Mouse (Mus musculus): ENCODE data around the gene Glipr2.

Gene Glipr2

GRCm38 (mm10) chr4:44004623-44005409 is 47.6 kb downstream of the Glipr2 start:
- DNase-seq (ENCODE audit: low spot score) = no peak

GRCm38 (mm10) chr4:44010176-44010575 is 53.0 kb downstream of the Glipr2 start:
- DNase-seq (ENCODE audit: low spot score) = no peak

GRCm38 (mm10) chr4:44010893-44011292 is 53.7 kb downstream of the Glipr2 start:
- no peak for DNase-seq (ENCODE audit: low spot score)

- no peak for DNase-seq (ENCODE audit: low spot score)
Observed at GRCm38 (mm10) chr4:44011799-44012198, 54.6 kb downstream of the Glipr2 start.

GRCm38 (mm10) chr4:44012376-44013367 is 55.5 kb downstream of the Glipr2 start:
- peak; percentile 92 for DNase-seq (ENCODE audit: low spot score)

GRCm38 (mm10) chr4:44013391-44014070 is 56.3 kb downstream of the Glipr2 start:
- no peak for DNase-seq (ENCODE audit: low spot score)

GRCm38 (mm10) chr4:44016071-44016470 is 58.9 kb downstream of the Glipr2 start:
- no peak for DNase-seq (ENCODE audit: low spot score)

GRCm38 (mm10) chr4:44016791-44017190 is 59.6 kb downstream of the Glipr2 start:
- no peak for DNase-seq (ENCODE audit: low spot score)

GRCm38 (mm10) chr4:44022323-44022722 is 65.1 kb downstream of the Glipr2 start:
- no peak for DNase-seq (ENCODE audit: low spot score)

GRCm38 (mm10) chr4:44022766-44023165 is 65.6 kb downstream of the Glipr2 start:
- peak; percentile 1 for DNase-seq (ENCODE audit: low spot score)

- peak; percentile 1 for DNase-seq (ENCODE audit: low spot score)
Observed at GRCm38 (mm10) chr4:44023681-44024080, 66.5 kb downstream of the Glipr2 start.

GRCm38 (mm10) chr4:44024241-44024640 is 67.0 kb downstream of the Glipr2 start:
- DNase-seq (ENCODE audit: low spot score) = no peak

- no peak for DNase-seq (ENCODE audit: low spot score)
Observed at GRCm38 (mm10) chr4:44025570-44025969, 68.4 kb downstream of the Glipr2 start.

All from urinary bladder, postnatal 14 days (tissue).